Mouse (Mus musculus) effector memory CD4-positive, alpha-beta T cell, adult 7 months (primary cell): Measurements from ENCODE around the gene Olfr214. TPM values are rescaled to one million over a fixed set of nuclear protein-coding genes. Genes with fewer than 3 reads are reported as not detected.

Source experiments
- polyA plus RNA-seq: library from polyadenylated mRNA; unstranded; fragments of 100-300 nt; shearing (Covaris generic); gene quantifications from one replicate; pipeline ENCODE4 v1.2.1, GENCODE M21; 2017

The Olfr214 gene
- not detected for polyA plus RNA-seq

GRCm38 (mm10) chr6:116553935-116554334 lies at the start of gene Olfr214:
Gene Olfr214, plus strand, starts transcription at chr6:116554235.

GRCm38 (mm10) chr6:116506302-116507003 lies 47.6 kb upstream of the Olfr214 start, which contains the start of gene Olfr212:
Gene Olfr212, plus strand, starts transcription at chr6:116506516.

DNA sequence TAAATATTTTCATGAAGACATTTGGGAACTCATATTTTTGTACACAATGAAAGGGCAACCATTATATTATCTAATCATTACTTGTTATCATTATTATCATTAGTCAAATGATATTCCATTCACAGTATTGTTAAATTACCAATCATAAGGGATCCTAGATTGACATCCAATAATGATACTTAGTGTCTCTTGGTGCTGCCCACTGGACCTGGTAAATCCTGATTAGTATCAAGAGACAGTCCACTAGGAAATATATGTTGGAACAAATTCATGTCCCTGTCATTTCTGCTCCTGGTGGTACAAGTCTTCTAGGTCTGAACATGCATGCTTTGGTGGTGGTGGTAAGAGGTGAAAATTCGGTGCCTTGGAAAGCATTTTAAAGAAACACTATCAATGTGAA lies 15.9 kb upstream of the Olfr214 start, which contains the start of gene Olfr213:
Olfr213 (plus strand) TSS at position 301 of the 400 bp plus-strand sequence.

DNA sequence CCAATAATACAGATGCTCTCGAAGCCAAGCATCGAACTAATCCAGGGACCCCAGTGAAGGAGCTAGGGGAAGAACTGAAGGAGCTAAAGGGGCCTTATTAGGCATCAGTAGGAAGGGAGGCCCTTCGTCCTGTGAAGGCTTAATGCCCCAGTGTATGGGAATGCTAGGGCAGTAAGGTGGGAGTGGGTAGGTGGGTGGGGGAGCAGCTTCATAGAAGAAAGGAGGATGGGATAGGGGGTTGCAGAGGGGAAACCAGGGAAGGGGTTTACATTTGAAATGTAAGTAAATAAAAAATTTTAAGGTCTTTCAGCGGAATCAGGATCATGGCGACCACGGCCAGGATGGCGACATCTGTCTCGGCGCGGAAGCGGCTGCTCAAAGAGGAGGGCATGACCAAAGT lies 3.2 kb upstream of the Olfr214 start, which contains the start of gene Gm5580:
Gm5580 (plus strand) TSS at position 301 of the 400 bp plus-strand sequence.

GRCm38 (mm10) chr6:116584095-116584494 lies 30.1 kb downstream of the Olfr214 start, which contains the start of gene Olfr215:
Gene Olfr215, minus strand, starts transcription at chr6:116584195.

Other genes with a start within 250 kb of the Olfr214 start
- 1.6 TPM for gene March8, start 216.2 kb upstream of the Olfr214 start, polyA plus RNA-seq
- gene Alox5, start 93.1 kb upstream of the Olfr214 start, polyA plus RNA-seq = 0.11 TPM
- not detected for gene Olfr211, start 65.1 kb upstream of the Olfr214 start, polyA plus RNA-seq
- gene Olfr212, start 47.7 kb upstream of the Olfr214 start, polyA plus RNA-seq = not detected
- 0.10 TPM for gene Olfr213, start 15.8 kb upstream of the Olfr214 start, polyA plus RNA-seq
- not detected for gene Gm5580, start 3.1 kb upstream of the Olfr214 start, polyA plus RNA-seq
- gene Olfr215, start 30.0 kb downstream of the Olfr214 start, polyA plus RNA-seq = 0.33 TPM
- 3.0 TPM for gene Zfp422, start 74.8 kb downstream of the Olfr214 start, polyA plus RNA-seq
- gene Depp1, start 96.4 kb downstream of the Olfr214 start, polyA plus RNA-seq = not detected
- gene Rassf4, start 119.7 kb downstream of the Olfr214 start, polyA plus RNA-seq = 0.61 TPM
- 0.17 TPM for gene Tmem72, start 162.7 kb downstream of the Olfr214 start, polyA plus RNA-seq